Mouse (Mus musculus) lung, postnatal 0 days (tissue): Measurements from ENCODE around the gene Dus1l.

Source experiments
- CTCF ChIP-seq: IDR thresholded peaks from 2 replicates; pipeline ENCODE4 v1.5.1; 2016; ENCODE audit warnings: antibody characterized with exemption, mild to moderate bottlenecking
- EP300 ChIP-seq: IDR thresholded peaks from 2 replicates; pipeline ENCODE4 v1.6.1; 2016; ENCODE audit warnings: antibody characterized with exemption, mild to moderate bottlenecking, control low read depth

DNA sequence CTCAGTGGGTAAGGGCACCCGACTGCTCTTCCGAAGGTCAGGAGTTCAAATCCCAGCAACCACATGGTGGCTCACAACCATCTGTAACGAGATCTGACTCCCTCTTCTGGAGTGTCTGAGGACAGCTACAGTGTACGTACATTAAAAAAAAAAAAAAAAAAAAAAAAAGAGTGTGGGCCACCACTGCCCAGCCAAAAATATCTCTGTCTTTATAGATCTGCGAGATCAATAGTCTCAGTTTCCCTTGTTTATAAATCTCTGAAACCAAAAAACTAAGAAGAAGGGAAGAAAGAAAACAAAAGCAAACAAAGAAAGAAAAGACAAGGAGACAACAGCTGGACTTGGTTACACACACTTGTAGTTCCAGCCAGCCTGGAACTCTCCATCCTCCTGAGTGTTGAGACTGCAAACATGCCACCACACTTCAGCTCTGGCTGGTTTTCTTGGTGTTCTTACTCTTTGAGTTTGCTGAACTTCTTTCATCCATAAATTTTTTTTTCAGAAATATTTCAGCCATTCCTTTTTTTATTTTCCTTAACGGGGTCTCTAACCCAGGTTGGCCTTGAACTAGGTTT lies 3.2 kb upstream of the Dus1l start:
- TF ChIP-seq CTCF = no peak
- no peak; the same call in 1 of the 2 replicates for TF ChIP-seq EP300
